Mouse (Mus musculus): ENCODE measurements around the gene Rai14. TPM values are rescaled to one million over a fixed set of nuclear protein-coding genes. Genes with fewer than 3 reads are reported as not detected.

The Rai14 gene
- 0.65 and 0.87 TPM in 2 replicates for polyA plus RNA-seq (2012; rRNA removed)

DNA sequence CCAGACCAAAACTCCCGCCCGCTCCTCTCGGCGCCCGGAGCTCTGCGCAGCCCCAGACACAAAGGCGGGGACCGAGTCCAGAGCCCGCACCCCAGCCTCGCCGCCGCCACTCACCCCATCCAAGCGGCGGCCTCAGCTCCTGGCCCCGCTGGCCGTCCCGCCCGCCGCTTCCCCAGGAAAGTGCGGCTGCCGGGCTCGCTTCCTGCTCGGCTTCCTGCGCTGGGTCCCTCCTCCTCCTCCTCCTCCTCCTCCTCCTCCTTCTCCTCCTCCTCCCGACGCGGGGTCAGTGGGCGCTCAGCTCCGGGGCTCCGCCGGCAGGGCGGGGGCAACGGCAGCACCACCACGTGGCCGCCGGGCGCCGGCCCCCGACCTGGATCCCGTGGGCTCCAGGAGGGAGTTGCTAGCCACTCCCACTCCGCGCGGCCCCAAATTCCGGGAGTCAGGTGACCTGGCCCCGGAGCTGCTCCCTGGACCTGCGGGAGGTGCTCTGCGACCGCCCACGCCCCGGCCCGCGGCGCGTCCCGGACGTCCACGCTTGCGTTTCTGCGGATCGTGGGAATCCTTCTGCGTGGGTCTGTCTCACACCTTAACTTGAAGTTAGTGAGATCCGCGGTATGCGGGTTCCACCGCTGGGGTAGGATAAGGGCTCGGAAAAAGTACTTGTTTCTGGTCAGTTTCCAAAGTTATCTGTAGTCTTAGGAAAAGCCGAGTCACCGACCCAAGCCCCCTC, at the start of gene Rai14:
TSS of gene Rai14 (minus strand) at position 216 of the 730 bp plus-strand sequence.

DNA sequence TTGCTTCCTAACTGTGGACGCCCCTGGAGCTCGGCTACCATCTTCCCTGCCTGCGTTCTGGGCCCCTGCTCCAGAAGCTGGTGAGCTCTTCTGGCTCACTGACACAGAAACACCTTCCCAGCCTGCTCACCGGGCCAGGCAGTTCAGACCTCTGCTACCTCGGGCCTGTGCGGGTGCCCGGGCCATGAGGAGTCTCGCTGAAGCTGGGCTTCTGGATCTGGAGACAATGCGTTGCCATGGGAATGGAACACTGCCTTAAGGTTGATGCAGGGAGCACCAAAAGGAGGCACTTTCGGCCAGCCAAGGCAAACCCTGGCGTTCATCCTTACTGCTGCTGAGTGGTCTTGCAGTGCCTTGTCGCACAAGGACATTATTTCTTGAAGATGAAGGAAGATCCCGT, 156.0 kb downstream of the Rai14 start, which contains the start of gene Ttc23l:
TSS of gene Ttc23l (minus strand) at position 204 of the 400 bp plus-strand sequence.

Other genes with a start within 250 kb of the Rai14 start
- gene Dnajc21, start 244.1 kb downstream of the Rai14 start, polyA plus RNA-seq (2012; rRNA removed), result 0.26 and 0.29 TPM in 2 replicates
- gene Brix1, start 228.7 kb downstream of the Rai14 start, polyA plus RNA-seq (2012; rRNA removed), result 0.12 and 0.14 TPM in 2 replicates
- 1.3 and 1.6 TPM in 2 replicates for gene Rad1, start 228.6 kb downstream of the Rai14 start, polyA plus RNA-seq (2012; rRNA removed)
- gene Ttc23l, start 156.0 kb downstream of the Rai14 start, polyA plus RNA-seq (2012; rRNA removed), result not detected in 2 replicates
- 0.24 and 1.0 TPM in 2 replicates for gene C1qtnf3, start 237.7 kb upstream of the Rai14 start, polyA plus RNA-seq (2012; rRNA removed)